Mouse (Mus musculus): ENCODE measurements around the gene Celsr1. TPM values are rescaled to one million over a fixed set of nuclear protein-coding genes. Genes with fewer than 3 reads are reported as not detected.
A peak's percentile ranks its signal among the peaks of the same experiment; 100 is the strongest.

The Celsr1 gene
- polyA plus RNA-seq, 1 experiment from 2014 or later: 2.2 TPM

GRCm38 (mm10) chr15:86067941-86068495 is 34.4 kb upstream of the Celsr1 start:
- no peak overlapping the region for H3K4me2 ChIP-seq
- no peak overlapping the region for H3K4me3 ChIP-seq (ENCODE audit: low read depth, low read length)
- ATAC-seq (replicated peaks; ENCODE audit: insufficient number of reproducible peaks, low FRiP score, low TSS enrichment): 0 out of 2 replicates have a peak, but pooled peaks have one; percentile 24
- H3K9me3 ChIP-seq (replicated peaks; ENCODE audit: control insufficient read depth, low read length): no peaks in the 10 kb centered on the region
- no peak overlapping the region for H3K9ac ChIP-seq (ENCODE audit: low read depth, low read length)
- 88% methylated on average over 4 of the region's 4 CpGs for WGBS (ENCODE audit: insufficient replicate concordance)
- H3K36me3 ChIP-seq (ENCODE audit: control insufficient read depth, insufficient read depth, low read length): no peaks in the 10 kb centered on the region
- no peak overlapping the region for H3K27ac ChIP-seq (ENCODE audit: low read depth, low read length)
- peaks cover 40% of the 10 kb centered on the region for H3K4me1 ChIP-seq (ENCODE audit: control insufficient read depth, insufficient read depth, low read length)
- no peaks in the 10 kb centered on the region for H3K27me3 ChIP-seq (ENCODE audit: control insufficient read depth, insufficient read depth, low read length)

- WGBS (ENCODE audit: insufficient replicate concordance): 23% methylated on average over 4 of the region's 6 CpGs
- Histone ChIP-seq H3K27me3 (ENCODE audit: control insufficient read depth, insufficient read depth, low read length) (no peaks in the 10 kb centered on the region), H3K4me1 (ENCODE audit: control insufficient read depth, insufficient read depth, low read length) (peaks cover 44% of the 10 kb centered on the region), H3K36me3 (ENCODE audit: control insufficient read depth, insufficient read depth, low read length) (no peaks in the 10 kb centered on the region), H3K9ac (ENCODE audit: low read depth, low read length) (no peak overlapping the region), H3K4me3 (ENCODE audit: low read depth, low read length) (no peak overlapping the region), H3K9me3 (replicated peaks; ENCODE audit: control insufficient read depth, low read length) (no peaks in the 10 kb centered on the region), H3K4me2 (no peak overlapping the region), H3K27ac (ENCODE audit: low read depth, low read length) (no peak overlapping the region)
- no peak for ATAC-seq (replicated peaks; ENCODE audit: insufficient number of reproducible peaks, low FRiP score, low TSS enrichment)
These were observed 34.0 kb upstream of the Celsr1 start for GRCm38 (mm10) chr15:86067581-86067910.

GRCm38 (mm10) chr15:86066836-86067580 is 33.4 kb upstream of the Celsr1 start:
- H3K27me3 ChIP-seq (ENCODE audit: control insufficient read depth, insufficient read depth, low read length): no peaks in the 10 kb centered on the region
- no peak; the same call in 1 of the 2 replicates for ATAC-seq (replicated peaks; ENCODE audit: insufficient number of reproducible peaks, low FRiP score, low TSS enrichment)
- H3K27ac ChIP-seq (ENCODE audit: low read depth, low read length): 0 out of 2 replicates have a peak overlapping the region, but pooled peaks have one; percentile 16
- H3K4me3 ChIP-seq (ENCODE audit: low read depth, low read length): no peak overlapping the region
- no peak overlapping the region for H3K9ac ChIP-seq (ENCODE audit: low read depth, low read length)
- H3K4me2 ChIP-seq: peak overlapping the region; percentile 25; the same call in 1 of the 2 replicates
- H3K36me3 ChIP-seq (ENCODE audit: control insufficient read depth, insufficient read depth, low read length): no peaks in the 10 kb centered on the region
- peaks cover 42% of the 10 kb centered on the region for H3K4me1 ChIP-seq (ENCODE audit: control insufficient read depth, insufficient read depth, low read length)
- no peaks in the 10 kb centered on the region for H3K9me3 ChIP-seq (replicated peaks; ENCODE audit: control insufficient read depth, low read length)
- 51% methylated on average over 14 of the region's 14 CpGs for WGBS (ENCODE audit: insufficient replicate concordance)

- H3K36me3 ChIP-seq (ENCODE audit: control insufficient read depth, insufficient read depth, low read length): no peaks in the 10 kb centered on the region
- H3K9me3 ChIP-seq (replicated peaks; ENCODE audit: control insufficient read depth, low read length): no peaks in the 10 kb centered on the region
- no peak overlapping the region for H3K4me2 ChIP-seq
- H3K27me3 ChIP-seq (ENCODE audit: control insufficient read depth, insufficient read depth, low read length): no peaks in the 10 kb centered on the region
- WGBS (ENCODE audit: insufficient replicate concordance): 85% methylated on average over 4 of the region's 4 CpGs
- H3K9ac ChIP-seq (ENCODE audit: low read depth, low read length): no peak overlapping the region
- H3K4me3 ChIP-seq (ENCODE audit: low read depth, low read length): no peak overlapping the region
- no peak overlapping the region for H3K27ac ChIP-seq (ENCODE audit: low read depth, low read length)
- ATAC-seq (replicated peaks; ENCODE audit: insufficient number of reproducible peaks, low FRiP score, low TSS enrichment): no peak
- H3K4me1 ChIP-seq (ENCODE audit: control insufficient read depth, insufficient read depth, low read length): peaks cover 52% of the 10 kb centered on the region
These were observed 31.8 kb upstream of the Celsr1 start for GRCm38 (mm10) chr15:86065367-86065766.

GRCm38 (mm10) chr15:86064850-86065229 is 31.3 kb upstream of the Celsr1 start:
- ATAC-seq (replicated peaks; ENCODE audit: insufficient number of reproducible peaks, low FRiP score, low TSS enrichment): no peak
- Histone ChIP-seq H3K27ac (ENCODE audit: low read depth, low read length) (no peak overlapping the region), H3K27me3 (ENCODE audit: control insufficient read depth, insufficient read depth, low read length) (no peaks in the 10 kb centered on the region), H3K4me1 (ENCODE audit: control insufficient read depth, insufficient read depth, low read length) (peaks cover 57% of the 10 kb centered on the region), H3K9ac (ENCODE audit: low read depth, low read length) (no peak overlapping the region), H3K4me2 (no peak overlapping the region), H3K4me3 (ENCODE audit: low read depth, low read length) (no peak overlapping the region), H3K9me3 (replicated peaks; ENCODE audit: control insufficient read depth, low read length) (no peaks in the 10 kb centered on the region), H3K36me3 (ENCODE audit: control insufficient read depth, insufficient read depth, low read length) (no peaks in the 10 kb centered on the region)
- 76% methylated on average over 3 of the region's 3 CpGs for WGBS (ENCODE audit: insufficient replicate concordance)

GRCm38 (mm10) chr15:86064191-86064849 is 30.7 kb upstream of the Celsr1 start:
- no peak overlapping the region for H3K27ac ChIP-seq (ENCODE audit: low read depth, low read length)
- H3K4me1 ChIP-seq (ENCODE audit: control insufficient read depth, insufficient read depth, low read length): peaks cover 62% of the 10 kb centered on the region
- no peaks in the 10 kb centered on the region for H3K36me3 ChIP-seq (ENCODE audit: control insufficient read depth, insufficient read depth, low read length)
- H3K4me3 ChIP-seq (ENCODE audit: low read depth, low read length): no peak overlapping the region
- 89% methylated on average over 8 of the region's 8 CpGs for WGBS (ENCODE audit: insufficient replicate concordance)
- H3K9me3 ChIP-seq (replicated peaks; ENCODE audit: control insufficient read depth, low read length): no peaks in the 10 kb centered on the region
- H3K9ac ChIP-seq (ENCODE audit: low read depth, low read length): no peak overlapping the region
- no peaks in the 10 kb centered on the region for H3K27me3 ChIP-seq (ENCODE audit: control insufficient read depth, insufficient read depth, low read length)
- no peak overlapping the region for H3K4me2 ChIP-seq
- no peak for ATAC-seq (replicated peaks; ENCODE audit: insufficient number of reproducible peaks, low FRiP score, low TSS enrichment)

GRCm38 (mm10) chr15:86061848-86062481 is 28.4 kb upstream of the Celsr1 start:
- Histone ChIP-seq H3K9me3 (replicated peaks; ENCODE audit: control insufficient read depth, low read length) (no peaks in the 10 kb centered on the region), H3K4me1 (ENCODE audit: control insufficient read depth, insufficient read depth, low read length) (peaks cover 58% of the 10 kb centered on the region), H3K27me3 (ENCODE audit: control insufficient read depth, insufficient read depth, low read length) (no peaks in the 10 kb centered on the region), H3K27ac (ENCODE audit: low read depth, low read length) (no peak overlapping the region), H3K4me3 (ENCODE audit: low read depth, low read length) (no peak overlapping the region), H3K36me3 (ENCODE audit: control insufficient read depth, insufficient read depth, low read length) (no peaks in the 10 kb centered on the region), H3K4me2 (no peak overlapping the region), H3K9ac (ENCODE audit: low read depth, low read length) (no peak overlapping the region)
- no peak for ATAC-seq (replicated peaks; ENCODE audit: insufficient number of reproducible peaks, low FRiP score, low TSS enrichment)
- 73% methylated on average over 6 of the region's 6 CpGs for WGBS (ENCODE audit: insufficient replicate concordance)

GRCm38 (mm10) chr15:86061221-86061620 is 27.6 kb upstream of the Celsr1 start:
- no peak overlapping the region for H3K4me3 ChIP-seq (ENCODE audit: low read depth, low read length)
- H3K9me3 ChIP-seq (replicated peaks; ENCODE audit: control insufficient read depth, low read length): no peaks in the 10 kb centered on the region
- no peak overlapping the region for H3K9ac ChIP-seq (ENCODE audit: low read depth, low read length)
- 88% methylated on average over 7 of the region's 7 CpGs for WGBS (ENCODE audit: insufficient replicate concordance)
- no peaks in the 10 kb centered on the region for H3K27me3 ChIP-seq (ENCODE audit: control insufficient read depth, insufficient read depth, low read length)
- H3K27ac ChIP-seq (ENCODE audit: low read depth, low read length): no peak overlapping the region
- H3K4me1 ChIP-seq (ENCODE audit: control insufficient read depth, insufficient read depth, low read length): peaks cover 53% of the 10 kb centered on the region
- no peak for ATAC-seq (replicated peaks; ENCODE audit: insufficient number of reproducible peaks, low FRiP score, low TSS enrichment)
- no peak overlapping the region for H3K4me2 ChIP-seq
- no peaks in the 10 kb centered on the region for H3K36me3 ChIP-seq (ENCODE audit: control insufficient read depth, insufficient read depth, low read length)

All from heart, embryonic 11.5 days (tissue).